Mouse (Mus musculus) midbrain, embryonic 14.5 days (tissue): ENCODE data around the gene Clmp. TPM values are rescaled to one million over a fixed set of nuclear protein-coding genes. Genes with fewer than 3 reads are reported as not detected.
A peak's percentile ranks its signal among the peaks of the same experiment; 100 is the strongest.
"Not testable (repeated sequence)": the region's sequence is repeated elsewhere in the genome, so short reads cannot be mapped to it uniquely, and the experiment has no call there.

Experiments used
- ATAC-seq: fragments of 200-750 bp; cut with Nextera tagmentation; 2 replicates; pipeline ENCODE4 v1.8.0; 2017; ENCODE audit warnings: moderate number of reproducible peaks, moderate library complexity; ENCODE audit not compliant: low FRiP score, low TSS enrichment
- DNase-seq: peaks from one replicate; pipeline ENCODE4 v3.0.0-alpha.2; 2015
- H3K27ac ChIP-seq: fragments of 300-500 bp; sonication (generic); replicated peaks from 2 replicates; pipeline ENCODE4 v1.5.1; 2014; ENCODE audit warnings: mild to moderate bottlenecking, low read depth, low read length, moderate library complexity
- H3K27me3 ChIP-seq: fragments of 300-500 bp; sonication (generic); 2 replicates; pipeline ENCODE4 v1.6.1; 2014; ENCODE audit warnings: low read length, control low read depth, mixed read lengths; ENCODE audit not compliant: control insufficient read depth, insufficient read depth
- H3K36me3 ChIP-seq: fragments of 300-500 bp; sonication (generic); 2 replicates; pipeline ENCODE4 v1.6.1; 2014; ENCODE audit warnings: low read length, control low read depth; ENCODE audit not compliant: control insufficient read depth, insufficient read depth
- H3K4me1 ChIP-seq: fragments of 300-500 bp; sonication (generic); 2 replicates; pipeline ENCODE4 v1.6.1; 2014; ENCODE audit warnings: mild to moderate bottlenecking, antibody characterized with exemption, low read length, control low read depth; ENCODE audit not compliant: control insufficient read depth, insufficient read depth
- H3K4me2 ChIP-seq: fragments of 300-500 bp; sonication (generic); 2 replicates; pipeline ENCODE4 v1.6.1; 2014; ENCODE audit warnings: mild to moderate bottlenecking, low read length, moderate library complexity
- H3K4me3 ChIP-seq: fragments of 300-500 bp; sonication (generic); replicated peaks from 2 replicates; pipeline ENCODE4 v1.5.1; 2014; ENCODE audit warnings: low read depth, low read length
- H3K9ac ChIP-seq: fragments of 300-500 bp; sonication (generic); replicated peaks from 2 replicates; pipeline ENCODE4 v1.6.1; 2014; ENCODE audit warnings: mild to moderate bottlenecking, low read length, moderate library complexity
- H3K9me3 ChIP-seq: fragments of 300-500 bp; sonication (generic); 2 replicates; pipeline ENCODE4 v1.6.1; 2016; ENCODE audit warnings: low read length, control low read depth, mixed read lengths; ENCODE audit not compliant: control insufficient read depth
- whole genome bisulfite sequencing: fragments of 180-500 bp; shearing (Covaris S2); extraction: QIAGEN DNeasy Blood & Tissue Kit; methylation state at CpG from one replicate; pipeline ENCODE4 v1.1.7; 2014; 5-methylcytosine and 5-hydroxymethylcytosine counted together
- polyA plus RNA-seq: library from polyadenylated mRNA; unstranded; fragments of >200 nt; fragmentation: Nextera tagmentation; extraction: Ambion mirVana; gene quantifications from 2 replicates; pipeline ENCODE4 v1.2.1, GENCODE M21; 2014

Gene Clmp
- polyA plus RNA-seq, 1 experiment from 2014 or later, result 57.4 TPM

- 67% methylated on average over 3 of the region's 3 CpGs for WGBS
- not testable (repeated sequence) for H3K4me3 ChIP-seq, H3K9ac ChIP-seq, DNase-seq, H3K27ac ChIP-seq, H3K9me3 ChIP-seq, H3K27me3 ChIP-seq, ATAC-seq
- Histone ChIP-seq H3K4me2 (peak overlapping the region; percentile 17), H3K36me3 (peaks cover 50% of the 10 kb centered on the region), H3K4me1 (peaks cover 33% of the 10 kb centered on the region)
These were observed 118.8 kb downstream of the Clmp start for GRCm38 (mm10) chr9:40804576-40804975.

- no peak overlapping the region; the same call in 1 of the 2 replicates for H3K4me3 ChIP-seq
- H3K4me1 ChIP-seq, result peaks cover 29% of the 10 kb centered on the region
- ATAC-seq (no peak), DNase-seq (peak; percentile 93)
- 23% methylated on average over 2 of the region's 2 CpGs for WGBS
- peaks cover 50% of the 10 kb centered on the region for H3K36me3 ChIP-seq
- H3K27ac ChIP-seq, result 0 out of 2 replicates have a peak overlapping the region, but pooled peaks have one; percentile 8
- peak overlapping the region; percentile 36 for H3K4me2 ChIP-seq
- H3K9me3 ChIP-seq, result no peaks in the 10 kb centered on the region
- peak overlapping the region; percentile 31; the same call in 1 of the 2 replicates for H3K9ac ChIP-seq
- H3K27me3 ChIP-seq, result no peaks in the 10 kb centered on the region
These were observed 119.5 kb downstream of the Clmp start for GRCm38 (mm10) chr9:40805263-40805662.

GRCm38 (mm10) chr9:40806440-40807288, 120.9 kb downstream of the Clmp start:
- no peak overlapping the region for H3K9ac ChIP-seq
- peak; percentile 88 for DNase-seq
- H3K4me1 ChIP-seq, result peaks cover 29% of the 10 kb centered on the region
- H3K4me3 ChIP-seq, result no peak overlapping the region
- H3K4me2 ChIP-seq, result no peak overlapping the region
- H3K27ac ChIP-seq, result no peak overlapping the region
- H3K36me3 ChIP-seq, result peaks cover 50% of the 10 kb centered on the region
- H3K9me3 ChIP-seq, result no peaks in the 10 kb centered on the region
- WGBS, result 32% methylated on average over 5 of the region's 5 CpGs
- ATAC-seq, result no peak
- no peaks in the 10 kb centered on the region for H3K27me3 ChIP-seq

- Histone ChIP-seq H3K27me3 (no peaks in the 10 kb centered on the region), H3K9me3 (no peaks in the 10 kb centered on the region), H3K4me1 (peaks cover 29% of the 10 kb centered on the region), H3K4me2 (no peak overlapping the region), H3K9ac (no peak overlapping the region), H3K36me3 (peaks cover 45% of the 10 kb centered on the region), H3K27ac (0 out of 2 replicates have a peak overlapping the region, but pooled peaks have one; percentile 9), H3K4me3 (no peak overlapping the region)
- DNase-seq (peak; percentile 40), ATAC-seq (no peak)
- WGBS, result 28% methylated on average over 11 of the region's 11 CpGs
These were observed 121.6 kb downstream of the Clmp start for GRCm38 (mm10) chr9:40807289-40807920.

- Histone ChIP-seq H3K4me1 (peaks cover 29% of the 10 kb centered on the region), H3K9me3 (no peaks in the 10 kb centered on the region), H3K9ac (0 out of 2 replicates have a peak overlapping the region, but pooled peaks have one; percentile 0), H3K4me3 (no peak overlapping the region), H3K36me3 (peaks cover 41% of the 10 kb centered on the region), H3K27ac (peak overlapping the region; percentile 28), H3K4me2 (no peak overlapping the region), H3K27me3 (no peaks in the 10 kb centered on the region)
- WGBS, result 7% methylated on average over 16 of the region's 16 CpGs
- DNase-seq (peak; percentile 64), ATAC-seq (0 out of 2 replicates have a peak, but pooled peaks have one; percentile 55)
These were observed 122.5 kb downstream of the Clmp start for GRCm38 (mm10) chr9:40808061-40808906.

- Histone ChIP-seq H3K36me3 (peaks cover 35% of the 10 kb centered on the region), H3K4me3 (no peak overlapping the region), H3K27me3 (no peaks in the 10 kb centered on the region), H3K9ac (0 out of 2 replicates have a peak overlapping the region, but pooled peaks have one; percentile 13), H3K4me2 (no peak overlapping the region), H3K27ac (peak overlapping the region; percentile 28), H3K4me1 (peaks cover 23% of the 10 kb centered on the region), H3K9me3 (no peaks in the 10 kb centered on the region)
- ATAC-seq (0 out of 2 replicates have a peak, but pooled peaks have one; percentile 16), DNase-seq (no peak)
- WGBS, result 24% methylated on average over 8 of the region's 8 CpGs
These were observed 123.1 kb downstream of the Clmp start for GRCm38 (mm10) chr9:40808907-40809280.

GRCm38 (mm10) chr9:40811860-40812259, 126.1 kb downstream of the Clmp start:
- peaks cover 17% of the 10 kb centered on the region for H3K4me1 ChIP-seq
- no peak overlapping the region for H3K9ac ChIP-seq
- H3K27me3 ChIP-seq, result no peaks in the 10 kb centered on the region
- peak; percentile 51 for DNase-seq
- no peak overlapping the region for H3K4me2 ChIP-seq
- no peak overlapping the region for H3K4me3 ChIP-seq
- WGBS, result 57% methylated on average over 2 of the region's 2 CpGs
- H3K27ac ChIP-seq, result no peak overlapping the region
- peaks cover 7% of the 10 kb centered on the region; the same call in 1 of the 2 replicates for H3K36me3 ChIP-seq
- no peak for ATAC-seq
- no peaks in the 10 kb centered on the region for H3K9me3 ChIP-seq

- Histone ChIP-seq H3K27ac (no peak overlapping the region), H3K36me3 (no peaks in the 10 kb centered on the region), H3K9ac (no peak overlapping the region), H3K27me3 (no peaks in the 10 kb centered on the region), H3K9me3 (no peaks in the 10 kb centered on the region), H3K4me3 (no peak overlapping the region), H3K4me1 (no peaks in the 10 kb centered on the region), H3K4me2 (no peak overlapping the region)
- 92% methylated on average over 7 of the region's 7 CpGs for WGBS
- DNase-seq (no peak), ATAC-seq (no peak)
These were observed 128.3 kb downstream of the Clmp start for GRCm38 (mm10) chr9:40814060-40814459.
